Mouse (Mus musculus) ES-Bruce4 (cell line): ENCODE measurements around the gene Mex3d. TPM values are rescaled to one million over a fixed set of nuclear protein-coding genes. Genes with fewer than 3 reads are reported as not detected.

Experiments used
- H3K27ac ChIP-seq: 2 replicates; pipeline ENCODE4 v1.5.1; 2012; ENCODE audit warnings: low read length, inconsistent platforms; ENCODE audit not compliant: insufficient read depth
- H3K27me3 ChIP-seq: 2 replicates; pipeline ENCODE4 v1.6.1; 2012; ENCODE audit warnings: mild to moderate bottlenecking, low read length, inconsistent platforms; ENCODE audit not compliant: control insufficient read depth, poor library complexity, insufficient read depth, severe bottlenecking
- H3K36me3 ChIP-seq: 2 replicates; pipeline ENCODE4 v1.6.1; 2012; ENCODE audit warnings: inconsistent platforms, mild to moderate bottlenecking, low read length, moderate library complexity; ENCODE audit not compliant: control insufficient read depth, poor library complexity, insufficient read depth, severe bottlenecking
- H3K4me1 ChIP-seq: one replicate; pipeline ENCODE4 v1.8.1; 2011; ENCODE audit warnings: low read length; ENCODE audit not compliant: control insufficient read depth, insufficient read depth
- H3K4me3 ChIP-seq: 2 replicates; pipeline ENCODE4 v1.5.1; 2011; ENCODE audit warnings: low read depth, mild to moderate bottlenecking, low read length
- H3K9ac ChIP-seq: 2 replicates; pipeline ENCODE4 v1.6.1; 2012; ENCODE audit warnings: low read depth, mild to moderate bottlenecking, inconsistent platforms; ENCODE audit not compliant: poor library complexity, severe bottlenecking
- H3K9me3 ChIP-seq: replicated peaks from 2 replicates; pipeline ENCODE4 v1.6.1; 2012; ENCODE audit warnings: mild to moderate bottlenecking, low read length, inconsistent platforms; ENCODE audit not compliant: control insufficient read depth, poor library complexity, insufficient read depth, severe bottlenecking
- CTCF ChIP-seq: IDR thresholded peaks from one replicate; pipeline ENCODE4 v1.8.1; 2011; ENCODE audit warnings: low read depth, low read length
- EP300 ChIP-seq: IDR thresholded peaks from 2 replicates; pipeline ENCODE4 v1.6.1; 2011; ENCODE audit warnings: low read depth, low read length; ENCODE audit not compliant: insufficient read depth
- POLR2A ChIP-seq: IDR thresholded peaks from one replicate; pipeline ENCODE4 v1.8.1; 2011; ENCODE audit warnings: low read length; ENCODE audit not compliant: insufficient read depth
- polyA plus RNA-seq: library from polyadenylated mRNA; stranded (reverse); fragments of >200 nt; gene quantifications from 2 replicates; pipeline ENCODE4 v1.2.4, GENCODE M21; 2011; ENCODE audit warnings: low read depth; ENCODE audit not compliant: missing spikeins, insufficient read depth, insufficient read length

Gene Mex3d
- polyA plus RNA-seq, 1 experiment: 25.0 TPM

GRCm38 (mm10) chr10:80418311-80418710, 30.9 kb upstream of the Mex3d start:
- H3K9ac ChIP-seq: no peak overlapping the region
- H3K4me3 ChIP-seq: no peak overlapping the region
- TF ChIP-seq POLR2A (no peak), EP300 (no peak), CTCF (no peak)

DNA sequence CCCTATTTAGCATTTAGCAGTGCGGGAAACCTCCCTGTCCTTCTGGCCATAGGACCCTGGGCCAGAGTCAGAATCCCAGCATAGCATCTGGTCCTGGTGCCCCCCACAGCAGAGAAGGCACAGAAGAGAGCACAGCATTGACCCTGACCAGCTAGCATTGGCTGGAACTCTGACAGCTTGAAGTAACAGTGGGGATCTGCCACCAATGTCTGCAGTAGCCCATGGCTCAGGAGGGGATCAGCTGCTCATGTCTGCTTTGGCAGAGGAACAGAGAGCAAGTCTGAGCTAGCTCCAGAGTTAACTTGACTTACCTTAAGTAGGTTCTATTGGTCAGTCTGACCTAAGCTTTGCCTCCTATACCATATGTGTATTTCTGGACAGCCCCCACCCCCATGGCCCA, 30.4 kb upstream of the Mex3d start:
- H3K27me3 ChIP-seq: no peaks in the 10 kb centered on the region
- H3K4me3 ChIP-seq: no peak overlapping the region
- H3K9me3 ChIP-seq: no peaks in the 10 kb centered on the region
- no peak overlapping the region for H3K27ac ChIP-seq
- no peak for TF ChIP-seq CTCF
- no peak for TF ChIP-seq POLR2A
- TF ChIP-seq EP300: no peak
- peaks cover 42% of the 10 kb centered on the region for H3K36me3 ChIP-seq
- H3K4me1 ChIP-seq: no peaks in the 10 kb centered on the region
- H3K9ac ChIP-seq: no peak overlapping the region

More at GRCm38 (mm10) chr10:80418311-80418710, 30.9 kb upstream of the Mex3d start:
- Histone ChIP-seq H3K27me3 (no peaks in the 10 kb centered on the region), H3K9me3 (no peaks in the 10 kb centered on the region), H3K4me1 (no peaks in the 10 kb centered on the region), H3K36me3 (peaks cover 42% of the 10 kb centered on the region), H3K27ac (no peak overlapping the region)

DNA sequence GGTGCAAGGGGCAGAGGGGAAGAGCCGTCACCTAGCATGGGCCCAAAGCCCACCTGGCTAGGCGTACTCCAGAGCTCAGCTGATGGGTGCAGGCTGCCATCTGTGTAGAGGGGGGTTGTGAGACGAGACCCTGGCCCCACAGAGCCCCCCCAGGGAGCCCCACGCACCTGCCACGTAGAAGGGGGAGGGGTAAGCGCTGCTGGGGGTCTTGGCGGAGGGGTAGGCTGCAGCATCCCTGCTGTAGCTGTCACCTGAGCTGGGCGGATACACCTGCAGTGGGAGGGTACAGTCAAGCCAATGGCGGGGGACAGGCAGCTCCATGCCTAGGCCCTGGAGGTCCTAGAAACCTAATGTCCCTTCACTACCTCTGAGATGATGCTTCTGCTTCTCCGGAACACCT, 29.9 kb upstream of the Mex3d start:
- Histone ChIP-seq H3K27me3 (no peaks in the 10 kb centered on the region), H3K4me1 (no peaks in the 10 kb centered on the region), H3K9me3 (no peaks in the 10 kb centered on the region), H3K36me3 (peaks cover 42% of the 10 kb centered on the region), H3K27ac (no peak overlapping the region), H3K4me3 (no peak overlapping the region), H3K9ac (no peak overlapping the region)
- TF ChIP-seq POLR2A (no peak), EP300 (no peak), CTCF (no peak)

DNA sequence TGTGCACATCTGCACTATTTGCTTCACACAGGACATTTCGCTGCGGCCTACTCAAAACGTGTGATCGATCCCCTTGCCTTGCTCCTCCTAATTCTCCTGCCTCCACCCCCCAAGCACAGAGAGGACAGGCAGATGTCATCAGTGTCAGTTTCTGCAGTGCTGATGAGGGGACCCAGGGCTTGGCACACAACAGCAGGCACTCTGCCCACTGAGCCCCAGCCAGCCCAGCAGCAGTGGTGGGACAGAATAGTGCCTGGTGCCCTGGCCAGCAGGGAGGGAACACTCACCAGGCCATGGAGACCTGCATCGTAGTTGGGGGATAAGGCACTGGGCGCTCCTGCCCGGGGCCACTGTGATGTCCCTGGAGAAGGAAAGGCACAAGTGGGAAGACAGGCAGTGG, 28.1 kb upstream of the Mex3d start:
- no peaks in the 10 kb centered on the region for H3K4me1 ChIP-seq
- no peak overlapping the region for H3K4me3 ChIP-seq
- H3K27ac ChIP-seq: no peak overlapping the region
- TF ChIP-seq POLR2A (no peak), EP300 (no peak)
- H3K36me3 ChIP-seq: peaks cover 36% of the 10 kb centered on the region
- no peaks in the 10 kb centered on the region for H3K9me3 ChIP-seq
- H3K9ac ChIP-seq: no peak overlapping the region
- no peaks in the 10 kb centered on the region for H3K27me3 ChIP-seq

- no peak overlapping the region for H3K27ac ChIP-seq
- no peaks in the 10 kb centered on the region for H3K4me1 ChIP-seq
- TF ChIP-seq EP300 (no peak), CTCF (no peak), POLR2A (no peak)
- H3K9me3 ChIP-seq: no peaks in the 10 kb centered on the region
- 0 out of 2 replicates have a peak overlapping the region, but pooled peaks have one; percentile 11 for H3K4me3 ChIP-seq
- no peaks in the 10 kb centered on the region for H3K27me3 ChIP-seq
- peaks cover 21% of the 10 kb centered on the region for H3K36me3 ChIP-seq
- H3K9ac ChIP-seq: no peak overlapping the region
Measured at GRCm38 (mm10) chr10:80412656-80413541, 25.4 kb upstream of the Mex3d start.

GRCm38 (mm10) chr10:80407924-80408323, 20.5 kb upstream of the Mex3d start:
- TF ChIP-seq CTCF (no peak), EP300 (no peak), POLR2A (no peak)
- no peak overlapping the region for H3K4me3 ChIP-seq
- no peak overlapping the region for H3K9ac ChIP-seq
- no peaks in the 10 kb centered on the region for H3K4me1 ChIP-seq
- no peak overlapping the region for H3K27ac ChIP-seq
- H3K9me3 ChIP-seq: no peaks in the 10 kb centered on the region
- no peaks in the 10 kb centered on the region for H3K27me3 ChIP-seq
- H3K36me3 ChIP-seq: peaks cover 8% of the 10 kb centered on the region
